Mouse (Mus musculus) heart, adult 2 months (tissue): ENCODE data around the gene Ptprm.

ENCODE experiments used
- CTCF ChIP-seq: fragments of 200-600 bp; IDR thresholded peaks from 2 replicates; pipeline ENCODE4 v1.8.1; 2022; ENCODE audit warnings: antibody characterized with exemption, mild to moderate bottlenecking, moderate library complexity
- EP300 ChIP-seq: fragments of 200-500 bp; IDR thresholded peaks from 2 replicates; pipeline ENCODE4 v1.6.1; 2011; ENCODE audit warnings: low read depth, low read length, control low read depth; ENCODE audit not compliant: insufficient read depth
- POLR2A ChIP-seq: fragments of 200-500 bp; IDR thresholded peaks from 2 replicates; pipeline ENCODE4 v1.6.1; 2011; ENCODE audit warnings: mild to moderate bottlenecking, low read depth, low read length, control low read depth; ENCODE audit not compliant: insufficient read depth

GRCm38 (mm10) chr17:67238866-67239265, 115.4 kb downstream of the Ptprm start:
- TF ChIP-seq CTCF (no peak), POLR2A (no peak), EP300 (no peak)
